9 mouse cellular contexts compared by ENCODE assay signal in the genomic region with DNA sequence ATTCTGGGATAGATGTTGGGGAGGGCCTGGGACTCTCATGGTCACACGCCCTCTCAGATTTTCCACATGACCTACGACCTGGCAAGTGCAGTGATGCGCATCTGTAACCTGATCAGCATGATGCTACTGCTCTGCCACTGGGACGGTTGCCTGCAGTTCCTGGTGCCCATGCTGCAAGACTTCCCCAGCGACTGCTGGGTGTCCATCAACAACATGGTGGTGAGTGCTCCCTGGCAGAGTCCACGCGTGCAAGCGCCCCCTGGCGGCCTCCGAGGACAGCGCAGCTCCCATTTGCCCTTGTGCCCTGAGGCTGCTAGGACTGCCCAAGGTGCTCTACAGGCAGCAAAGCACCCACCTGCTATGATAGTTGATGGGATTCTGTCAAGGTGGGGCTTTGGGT. TPM values are rescaled to one million over a fixed set of nuclear protein-coding genes. Genes with fewer than 3 reads are reported as not detected.
A peak's percentile ranks its signal among the peaks of the same experiment; 100 is the strongest.
DNase-seq lines count a peak whose midpoint lies in the region; ATAC-seq and TF ChIP-seq lines count a peak whose summit lies in the region.
"Had no signal": no experiment of that assay in that cellular context is flagged by ENCODE, and none has a peak within 500 bp of the region (broad histone marks: within the 10 kb centered on the region; RNA-seq: fewer than 3 reads in every experiment).

No protein-coding gene starts in this region.

- 31% methylated on average over 11 of the region's 11 CpGs for WGBS in midbrain, postnatal 0 days
- WGBS in midbrain, embryonic 14.5 days: 25% methylated on average over 11 of the region's 11 CpGs
- 34% methylated on average over 11 of the region's 11 CpGs for WGBS in liver, embryonic 13.5 days (ENCODE audit: insufficient replicate concordance)
- WGBS in small intestine, adult 2 months: 34% methylated on average over 11 of the region's 11 CpGs

- TF ChIP-seq CTCF in midbrain, postnatal 0 days (IDR thresholded peaks at IDR 0.05): peak; percentile 57
- TF ChIP-seq CTCF in small intestine, adult 2 months (IDR thresholded peaks at IDR 0.05; ENCODE audit: extremely low read depth, insufficient read length, insufficient replicate concordance, low read depth, low read length): peak; percentile 65

- ATAC-seq in midbrain, postnatal 0 days (ENCODE audit: low FRiP score): no peak
- ATAC-seq in midbrain, embryonic 14.5 days (ENCODE audit: low FRiP score, low TSS enrichment): no peak
- ATAC-seq in liver, embryonic 13.5 days (ENCODE audit: low read depth): peak; percentile 67

- H3K36me3 ChIP-seq in midbrain, postnatal 0 days (ENCODE audit: insufficient read depth, low read length): peaks cover 10% of the 10 kb centered on the region; the same call in 1 of the 2 replicates
- H3K36me3 ChIP-seq in midbrain, embryonic 14.5 days (ENCODE audit: control insufficient read depth, insufficient read depth, low read length): no peaks in the 10 kb centered on the region
- H3K36me3 ChIP-seq in liver, embryonic 13.5 days: no peaks in the 10 kb centered on the region
- no peaks in the 10 kb centered on the region for H3K36me3 ChIP-seq in small intestine, adult 2 months (ENCODE audit: control insufficient read depth, insufficient read depth, low read length)

- no peak overlapping the region for H3K4me3 ChIP-seq in midbrain, postnatal 0 days (ENCODE audit: low read depth, low read length)
- no peak overlapping the region for H3K4me3 ChIP-seq in midbrain, embryonic 14.5 days (replicated peaks; ENCODE audit: low read depth, low read length)
- no peak overlapping the region for H3K4me3 ChIP-seq in liver, embryonic 13.5 days (replicated peaks)
- no peak overlapping the region for H3K4me3 ChIP-seq in small intestine, adult 2 months (ENCODE audit: low read depth, low read length)
- H3K4me3 ChIP-seq: neural tube, embryonic 13.5 days had no signal

- H3K27ac ChIP-seq in midbrain, postnatal 0 days (ENCODE audit: low read depth, low read length): no peak overlapping the region
- no peak overlapping the region for H3K27ac ChIP-seq in midbrain, embryonic 14.5 days (replicated peaks; ENCODE audit: low read depth, low read length)
- H3K27ac ChIP-seq in liver, embryonic 13.5 days: no peak overlapping the region
- H3K27ac ChIP-seq in small intestine, adult 2 months (ENCODE audit: insufficient read depth, low read depth, low read length): no peak overlapping the region
- H3K27ac ChIP-seq: neural tube, embryonic 13.5 days had no signal

- TF ChIP-seq POLR2A in small intestine, adult 2 months (IDR thresholded peaks at IDR 0.05; ENCODE audit: low read depth, low read length): no peak

- H3K27me3 ChIP-seq in midbrain, postnatal 0 days (ENCODE audit: insufficient read depth, low read length): no peaks in the 10 kb centered on the region
- H3K27me3 ChIP-seq in midbrain, embryonic 14.5 days (ENCODE audit: control insufficient read depth, insufficient read depth, low read length): no peaks in the 10 kb centered on the region
- H3K27me3 ChIP-seq in liver, embryonic 13.5 days: peaks cover 43% of the 10 kb centered on the region
- no peaks in the 10 kb centered on the region for H3K27me3 ChIP-seq in small intestine, adult 2 months (ENCODE audit: control insufficient read depth, insufficient read depth, low read length)
- H3K27me3 ChIP-seq: neural tube, embryonic 13.5 days had no signal

- H3K9ac ChIP-seq in midbrain, postnatal 0 days (replicated peaks; ENCODE audit: low read length, poor library complexity, severe bottlenecking): no peak overlapping the region
- H3K9ac ChIP-seq in midbrain, embryonic 14.5 days (replicated peaks; ENCODE audit: low read length): no peak overlapping the region
- no peak overlapping the region for H3K9ac ChIP-seq in liver, embryonic 13.5 days
- H3K9ac ChIP-seq: neural tube, embryonic 13.5 days had no signal

- no peaks in the 10 kb centered on the region for H3K4me1 ChIP-seq in midbrain, postnatal 0 days (ENCODE audit: insufficient read depth, low read length)
- no peaks in the 10 kb centered on the region for H3K4me1 ChIP-seq in midbrain, embryonic 14.5 days (ENCODE audit: control insufficient read depth, insufficient read depth, low read length)
- no peaks in the 10 kb centered on the region for H3K4me1 ChIP-seq in liver, embryonic 13.5 days (replicated peaks)
- H3K4me1 ChIP-seq in small intestine, adult 2 months (ENCODE audit: control insufficient read depth, insufficient read depth, insufficient read length, low read length): no peaks in the 10 kb centered on the region

- no peaks in the 10 kb centered on the region for H3K9me3 ChIP-seq in midbrain, postnatal 0 days (ENCODE audit: low read length)
- no peaks in the 10 kb centered on the region for H3K9me3 ChIP-seq in midbrain, embryonic 14.5 days (ENCODE audit: control insufficient read depth, low read length)
- H3K9me3 ChIP-seq in liver, embryonic 13.5 days (replicated peaks): 0 out of 2 replicates have a peak, but pooled peaks cover 2% of the 10 kb centered on the region
- H3K9me3 ChIP-seq: neural tube, embryonic 13.5 days had no signal

- H3K4me2 ChIP-seq in midbrain, postnatal 0 days (ENCODE audit: low read depth, low read length, poor library complexity, severe bottlenecking): no peak overlapping the region
- H3K4me2 ChIP-seq in midbrain, embryonic 14.5 days (ENCODE audit: low read length): no peak overlapping the region
- no peak overlapping the region for H3K4me2 ChIP-seq in liver, embryonic 13.5 days
- H3K4me2 ChIP-seq: neural tube, embryonic 13.5 days had no signal

- DNase-seq in midbrain, postnatal 0 days (ENCODE audit: low spot score): no peak
- DNase-seq in midbrain, embryonic 14.5 days: no peak
- peak; percentile 81 for DNase-seq in adrenal gland, postnatal 10 days
- peak; percentile 62 for DNase-seq in gastrocnemius, postnatal 10 days
- peak; percentile 67 for DNase-seq in liver, embryonic 13.5 days
- DNase-seq in urinary bladder, postnatal 4 days (ENCODE audit: low spot score in 2 of 2): no peak

RNA-seq across cellular contexts. Expression of gene Hcn2, which starts 9.7 kb away (rescaled TPM):
- total RNA-seq in midbrain, postnatal 0 days (2014; rRNA removed): 60.9 and 66.1 TPM in 2 replicates
- 5.0 TPM in 2 replicates for polyA plus RNA-seq in midbrain, postnatal 0 days (2015; fragmentation: Nextera tagmentation; extraction: Ambion mirVana)
- polyA plus RNA-seq in midbrain, embryonic 14.5 days (2014; fragmentation: Nextera tagmentation; extraction: Ambion mirVana): 0.89 and 1.9 TPM in 2 replicates
- 1 to 10 TPM; 7.2 to 8.7 TPM for total RNA-seq in adrenal gland, postnatal 10 days (2021)
- total RNA-seq in gastrocnemius, postnatal 10 days (2021): under 1 TPM; 0.86 to 0.96 TPM
- not detected in 2 replicates for polyA plus RNA-seq in liver, embryonic 13.5 days (2015; fragmentation: Nextera tagmentation; extraction: Ambion mirVana)
- polyA plus RNA-seq in small intestine, adult 2 months (2012; rRNA removed): 8.3 and 19.2 TPM in 2 replicates

RNA-seq across cellular contexts. Expression of gene Polrmt, which starts 20.3 kb away (rescaled TPM):
- 42.0 and 43.2 TPM in 2 replicates for total RNA-seq in midbrain, postnatal 0 days (2014; rRNA removed)
- 32.5 and 37.4 TPM in 2 replicates for polyA plus RNA-seq in midbrain, postnatal 0 days (2015; fragmentation: Nextera tagmentation; extraction: Ambion mirVana)
- polyA plus RNA-seq in midbrain, embryonic 14.5 days (2014; fragmentation: Nextera tagmentation; extraction: Ambion mirVana): 35.9 and 39.8 TPM in 2 replicates
- total RNA-seq in adrenal gland, postnatal 10 days (2021): 10 to 100 TPM; 60.1 to 69.8 TPM
- total RNA-seq in gastrocnemius, postnatal 10 days (2021): 10 to 100 TPM; 20.8 to 24.6 TPM
- polyA plus RNA-seq in liver, embryonic 13.5 days (2015; fragmentation: Nextera tagmentation; extraction: Ambion mirVana): 20.0 and 20.8 TPM in 2 replicates
- 38.7 and 50.0 TPM in 2 replicates for polyA plus RNA-seq in small intestine, adult 2 months (2012; rRNA removed)

RNA-seq across cellular contexts. Expression of gene Bsg, which starts 21.8 kb away (rescaled TPM):
- total RNA-seq in midbrain, postnatal 0 days (2014; rRNA removed): 1,054 and 1,082 TPM in 2 replicates
- polyA plus RNA-seq in midbrain, postnatal 0 days (2015; fragmentation: Nextera tagmentation; extraction: Ambion mirVana): 1,042 and 1,135 TPM in 2 replicates
- 680 and 689 TPM in 2 replicates for polyA plus RNA-seq in midbrain, embryonic 14.5 days (2014; fragmentation: Nextera tagmentation; extraction: Ambion mirVana)
- 100 to 1,000 TPM; 662 to 732 TPM for total RNA-seq in adrenal gland, postnatal 10 days (2021)
- total RNA-seq in gastrocnemius, postnatal 10 days (2021): 100 to 1,000 TPM; 420 to 439 TPM
- polyA plus RNA-seq in liver, embryonic 13.5 days (2015; fragmentation: Nextera tagmentation; extraction: Ambion mirVana): 903 and 946 TPM in 2 replicates
- 1,266 and 1,465 TPM in 2 replicates for polyA plus RNA-seq in small intestine, adult 2 months (2012; rRNA removed)

RNA-seq across cellular contexts. Expression of gene Fgf22, which starts 28.8 kb away (rescaled TPM):
- 1.7 and 2.2 TPM in 2 replicates for total RNA-seq in midbrain, postnatal 0 days (2014; rRNA removed)
- 3.1 and 4.0 TPM in 2 replicates for polyA plus RNA-seq in midbrain, postnatal 0 days (2015; fragmentation: Nextera tagmentation; extraction: Ambion mirVana)
- 0.87 and 1.0 TPM in 2 replicates for polyA plus RNA-seq in midbrain, embryonic 14.5 days (2014; fragmentation: Nextera tagmentation; extraction: Ambion mirVana)
- total RNA-seq in adrenal gland, postnatal 10 days (2021): not detected
- total RNA-seq in gastrocnemius, postnatal 10 days (2021): not detected
- not detected in 2 replicates for polyA plus RNA-seq in liver, embryonic 13.5 days (2015; fragmentation: Nextera tagmentation; extraction: Ambion mirVana)
- not detected in 2 replicates for polyA plus RNA-seq in small intestine, adult 2 months (2012; rRNA removed)
- polyA plus RNA-seq: gonadal fat pad, adult 2 months had no signal

RNA-seq across cellular contexts. Expression of gene Gzmm, which starts 37.3 kb away (rescaled TPM):
- 0.66 and 0.85 TPM in 2 replicates for total RNA-seq in midbrain, postnatal 0 days (2014; rRNA removed)
- 1.2 and 1.4 TPM in 2 replicates for polyA plus RNA-seq in midbrain, postnatal 0 days (2015; fragmentation: Nextera tagmentation; extraction: Ambion mirVana)
- polyA plus RNA-seq in midbrain, embryonic 14.5 days (2014; fragmentation: Nextera tagmentation; extraction: Ambion mirVana): 1.1 and 1.5 TPM in 2 replicates
- 1 to 10 TPM; 1.0 to 1.5 TPM for total RNA-seq in adrenal gland, postnatal 10 days (2021)
- 1 to 10 TPM; 2.3 to 2.7 TPM for total RNA-seq in gastrocnemius, postnatal 10 days (2021)
- polyA plus RNA-seq in liver, embryonic 13.5 days (2015; fragmentation: Nextera tagmentation; extraction: Ambion mirVana): 0.22 and 0.32 TPM in 2 replicates
- polyA plus RNA-seq in small intestine, adult 2 months (2012; rRNA removed): 0.11 and 0.52 TPM in 2 replicates

Comparison
In these comparisons a context has a peak if more than half of its experiments do, and no peak if none do; other contexts are left out.
1. DNase-seq: peak in adrenal gland, postnatal 10 days (single experiment), gastrocnemius, postnatal 10 days (single experiment) and liver, embryonic 13.5 days (single experiment); none in midbrain, postnatal 0 days (single experiment), midbrain, embryonic 14.5 days (single experiment) and urinary bladder, postnatal 4 days (0 of 2).